Mouse (Mus musculus) adrenal gland, adult (tissue): Measurements from ENCODE around the gene Mdm2.

Experiments used
- DNase-seq, 2 experiments: peaks; one replicate each; pipeline ENCODE4 v3.0.0; 2022 to 2023; ENCODE audit warnings: low spot score in 1 of 2; ENCODE audit not compliant: inconsistent age in 2 of 2

Gene Mdm2

DNA sequence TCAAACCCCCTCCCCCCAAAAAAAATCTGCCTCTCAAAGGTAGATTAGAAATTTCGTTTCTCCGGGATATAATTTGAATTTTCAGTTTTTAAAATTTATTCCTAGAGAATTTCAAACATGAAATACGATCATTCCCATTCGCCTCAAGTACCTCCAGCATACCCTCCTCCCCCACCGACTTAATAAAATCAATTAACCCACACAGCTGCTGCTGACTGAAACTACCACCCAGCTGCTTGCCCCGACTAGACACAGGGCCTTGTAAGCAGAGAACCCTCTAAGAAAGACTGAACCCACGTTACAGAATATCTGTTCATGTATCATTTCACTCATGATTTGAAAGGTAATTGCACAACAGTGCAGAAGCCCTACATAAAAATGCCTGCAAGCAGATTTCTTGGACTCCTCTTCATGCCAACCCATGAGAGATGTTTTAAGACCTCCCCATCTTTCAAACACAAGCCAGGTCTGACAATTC, 65.0 kb downstream of the Mdm2 start:
- no peak for DNase-seq

DNA sequence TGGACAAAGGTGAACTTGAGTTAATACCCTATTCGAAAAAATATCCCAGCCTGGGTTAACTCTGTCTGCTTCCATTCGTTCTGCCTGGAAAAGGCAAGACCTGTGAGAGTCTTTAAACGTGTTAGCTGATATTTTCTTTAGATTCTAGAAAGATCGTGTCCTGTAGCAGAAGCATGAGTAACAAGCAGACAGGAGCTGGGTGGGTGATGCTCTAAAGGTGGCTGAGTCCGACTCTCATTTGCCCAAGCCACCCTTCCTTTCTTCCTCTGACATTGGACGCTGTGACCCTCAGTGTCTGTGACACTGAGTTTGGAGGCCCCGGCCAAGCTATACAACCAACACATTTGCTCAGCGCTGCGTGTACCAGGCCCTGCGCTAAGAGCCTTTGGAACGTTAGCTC, 65.7 kb downstream of the Mdm2 start:
- no peak for DNase-seq

DNA sequence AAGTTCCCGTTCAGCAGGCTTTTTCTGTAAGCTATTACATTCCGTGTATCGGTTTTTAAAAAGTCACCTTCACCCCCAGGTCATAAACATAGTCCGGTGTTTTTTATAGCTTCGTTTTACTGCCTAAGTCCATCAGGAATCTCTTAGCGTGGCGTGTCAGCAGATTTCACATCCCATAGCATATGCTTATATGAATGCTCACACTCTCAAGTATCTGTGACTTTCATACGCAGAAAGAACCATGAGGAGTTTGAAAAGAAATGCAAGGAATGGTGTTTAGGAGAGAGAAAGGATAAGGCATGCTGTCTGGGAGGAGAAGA, 66.2 kb downstream of the Mdm2 start:
- DNase-seq: no peak

DNA sequence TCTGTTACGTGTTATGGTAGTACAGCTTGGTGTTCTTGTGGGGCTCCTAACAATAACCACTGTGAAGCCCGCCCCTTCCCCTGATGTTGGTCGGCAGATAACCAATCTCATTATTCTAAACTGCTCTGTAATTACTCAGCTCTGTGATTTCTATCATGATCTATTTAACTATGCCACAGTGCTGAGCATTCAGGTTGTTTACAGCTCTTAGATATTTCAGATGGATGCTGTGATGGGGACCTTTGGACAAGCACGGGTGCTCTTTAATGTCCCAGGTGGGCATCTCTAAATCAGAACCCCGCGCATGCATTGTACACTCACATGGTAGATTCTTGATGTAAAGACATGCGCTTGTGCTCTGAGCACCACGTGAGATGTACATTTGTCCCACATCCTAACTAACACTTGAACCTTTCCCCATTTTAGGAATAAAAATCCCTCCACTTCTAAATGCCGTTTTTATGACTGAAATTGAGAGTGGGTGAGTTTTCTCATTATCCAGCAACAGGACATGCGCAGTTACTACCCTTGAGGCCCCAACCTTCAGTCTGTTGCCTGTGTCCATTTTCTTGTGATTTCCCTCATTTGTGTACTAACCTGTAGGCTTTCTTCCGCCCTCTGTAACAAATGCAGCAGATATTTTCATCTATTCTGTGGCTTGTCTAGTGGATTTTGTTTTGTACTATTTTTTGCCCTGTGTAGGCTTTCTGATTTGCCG, 66.7 kb downstream of the Mdm2 start:
- no peak for DNase-seq

DNA sequence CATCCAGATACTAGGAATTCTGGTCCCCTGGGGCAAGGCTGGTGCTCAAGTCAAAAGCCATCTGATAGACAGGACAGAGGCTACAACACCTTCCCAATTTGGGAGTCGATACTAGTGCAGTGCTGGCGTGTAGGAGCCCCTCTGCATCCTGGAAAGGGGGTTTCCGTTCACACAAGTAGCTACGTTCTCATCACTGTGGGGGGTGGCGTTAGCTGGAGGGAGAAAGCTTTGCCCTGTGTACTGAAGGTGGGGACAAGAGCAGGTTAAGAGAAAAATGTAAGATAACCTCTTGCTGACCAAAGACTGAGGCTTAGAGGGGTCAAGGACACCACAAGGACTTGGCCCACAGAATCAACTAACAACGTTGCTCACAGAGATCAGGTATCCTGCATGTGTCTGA, 67.3 kb downstream of the Mdm2 start:
- DNase-seq: no peak

DNA sequence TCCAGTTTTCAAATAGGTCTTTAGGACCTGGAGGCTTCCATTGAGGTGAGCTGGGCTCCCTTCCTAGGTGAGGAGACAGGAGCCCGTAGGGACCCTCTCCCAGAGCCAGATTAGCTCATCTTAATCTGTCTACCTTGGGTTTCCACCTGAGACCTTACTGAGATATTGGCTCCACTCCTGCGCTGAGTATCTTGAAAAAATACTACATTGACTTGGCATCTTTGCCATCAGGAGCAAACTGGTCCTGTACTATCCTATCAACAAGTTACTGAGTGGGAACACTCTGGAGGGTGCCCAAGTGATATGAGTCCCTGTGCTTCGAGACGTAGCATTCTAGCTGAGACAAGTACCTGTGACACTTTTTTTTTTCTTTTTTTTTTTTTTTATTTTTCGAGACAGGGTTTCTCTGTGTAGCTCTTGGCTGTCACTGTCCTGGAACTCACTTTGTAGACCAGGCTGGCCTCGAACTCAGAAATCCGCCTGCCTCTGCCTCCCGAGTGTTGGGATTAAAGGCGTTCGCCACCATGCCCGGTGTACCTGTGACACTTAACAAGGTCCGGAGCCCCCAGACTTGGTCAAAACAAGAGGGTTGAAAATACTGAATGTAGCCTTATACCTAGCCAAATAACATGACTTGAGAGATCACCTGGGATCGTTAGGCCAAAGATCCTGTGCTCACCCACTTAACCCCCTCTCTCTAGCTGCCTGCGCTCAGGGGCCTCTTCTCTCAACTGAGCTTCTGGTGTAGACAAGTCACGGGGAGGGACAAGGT, 67.9 kb downstream of the Mdm2 start:
- DNase-seq: no peak

DNA sequence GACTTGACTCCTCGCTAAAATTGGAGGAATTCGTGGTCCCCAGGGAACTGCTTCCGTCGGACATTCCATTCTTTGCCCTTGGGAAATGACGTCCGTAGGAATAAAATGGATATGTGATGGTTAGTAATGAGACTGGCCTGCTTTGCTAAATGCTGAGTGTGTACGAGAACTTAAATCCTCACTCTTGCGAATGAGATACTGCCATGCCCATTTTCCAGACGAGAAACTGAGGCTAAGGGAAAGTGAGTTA, 68.4 kb downstream of the Mdm2 start:
- no peak for DNase-seq

DNA sequence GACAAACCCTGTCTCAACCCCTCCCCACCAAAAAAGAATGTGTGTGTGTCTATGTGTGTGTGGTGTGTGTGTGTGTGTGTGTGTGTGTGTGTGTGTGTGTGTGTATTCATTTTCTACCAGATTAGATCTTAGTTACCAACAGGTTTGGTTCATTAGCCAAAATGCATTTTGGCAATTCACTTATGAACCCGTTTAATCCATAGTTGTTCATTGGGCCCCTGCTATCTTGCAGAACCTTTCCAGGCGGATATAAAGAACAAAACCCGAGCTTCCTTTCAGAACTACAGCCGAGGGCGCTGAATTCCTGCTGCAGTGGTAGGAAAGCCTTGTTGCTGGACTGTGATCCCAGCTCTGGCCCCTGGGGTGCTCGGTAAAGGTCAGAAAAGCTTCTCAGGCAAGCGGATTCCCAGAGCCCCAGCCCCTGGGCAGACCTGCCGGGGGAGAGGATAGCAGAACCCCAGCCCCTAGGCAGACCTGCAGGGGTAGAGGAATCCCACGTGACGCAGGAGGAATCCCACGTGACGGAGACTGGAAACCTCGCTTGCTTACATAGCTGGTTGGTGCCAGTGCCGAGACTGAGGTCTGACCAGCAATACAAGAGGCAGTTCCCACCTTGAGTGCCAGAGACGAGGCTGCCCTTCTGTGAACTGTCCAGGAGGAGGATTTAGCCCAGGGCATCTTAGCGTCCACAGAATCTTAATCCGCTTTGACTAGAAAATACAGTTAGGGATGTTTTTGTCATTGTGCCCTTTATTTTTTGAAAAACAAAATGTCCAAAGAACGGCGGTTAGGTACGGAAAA, 69.0 kb downstream of the Mdm2 start:
- no peak for DNase-seq

DNA sequence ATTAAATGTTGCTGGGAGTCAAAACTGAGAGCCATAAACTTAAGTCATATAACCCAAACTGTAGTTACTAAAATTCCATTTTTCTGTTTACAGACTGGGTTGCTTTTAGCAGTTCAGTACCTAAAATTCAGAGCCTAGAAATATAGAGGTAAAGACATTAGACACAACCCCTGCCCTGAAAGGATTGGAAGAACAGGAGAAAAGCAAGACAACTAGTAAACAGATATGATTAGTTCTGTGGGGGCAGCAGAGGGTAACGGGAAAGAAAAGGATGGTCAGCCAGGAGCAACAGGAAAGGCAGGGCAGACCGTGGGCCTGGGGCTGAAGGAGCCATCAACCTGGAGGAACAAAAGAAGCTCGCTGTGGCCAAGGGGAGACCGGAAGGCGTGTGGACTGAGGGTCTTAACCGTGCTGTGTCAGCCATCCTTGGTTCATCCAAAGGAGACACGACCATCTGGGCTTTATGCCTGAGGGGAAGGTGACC, 69.9 kb downstream of the Mdm2 start:
- no peak for DNase-seq

DNA sequence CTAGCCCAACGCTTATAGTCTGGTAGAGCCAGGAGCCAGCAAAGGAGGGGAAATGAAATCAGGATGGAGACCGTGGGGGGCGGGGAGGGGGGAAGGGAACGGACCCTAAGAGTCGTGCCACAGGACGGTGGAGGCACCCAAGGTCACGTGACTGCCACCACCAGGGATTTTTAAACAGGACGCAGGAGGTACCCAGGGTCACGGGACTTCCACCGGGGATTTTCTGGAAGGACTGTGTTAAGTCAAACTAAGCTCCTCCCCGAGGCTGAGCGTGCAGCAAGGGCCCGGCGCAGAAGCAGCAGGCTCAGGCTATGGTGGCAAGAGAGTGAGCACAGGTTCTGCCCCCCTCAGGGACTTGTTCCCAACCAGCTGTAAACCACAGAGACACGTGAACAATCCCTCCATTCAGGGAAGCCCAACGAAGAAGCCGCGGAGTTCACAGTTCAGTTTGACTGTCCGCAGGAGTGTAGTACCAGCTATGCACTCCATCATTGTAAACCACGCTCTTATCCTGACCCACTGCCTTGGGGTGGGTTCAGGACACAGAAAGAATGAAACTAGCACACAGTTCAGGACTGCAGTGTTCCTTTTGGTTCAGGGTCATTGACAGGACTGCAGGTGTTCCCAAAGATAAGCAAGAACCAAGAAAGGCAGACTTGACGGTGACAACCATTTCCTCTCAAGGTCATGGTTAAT, 70.5 kb downstream of the Mdm2 start:
- DNase-seq: peak; percentile 34 to 56

DNA sequence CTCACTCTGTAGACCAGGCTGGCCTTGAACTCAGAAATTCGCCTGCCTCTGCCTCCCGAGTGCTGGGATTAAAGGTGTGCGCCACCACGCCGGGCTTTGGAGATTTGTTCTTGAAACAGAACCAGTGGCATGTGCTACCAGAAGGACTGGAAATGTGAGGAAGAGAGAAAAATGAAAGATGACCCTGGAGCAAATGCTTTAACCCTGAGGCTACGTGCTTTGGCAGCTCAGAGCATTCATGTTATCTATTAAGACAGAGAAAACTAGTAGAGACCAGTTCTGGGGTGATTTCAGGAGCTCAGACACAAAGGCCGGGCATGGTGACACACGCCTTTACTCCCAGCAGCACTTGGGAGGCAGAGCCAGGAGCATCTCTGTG, 71.3 kb downstream of the Mdm2 start:
- DNase-seq: no peak
